18 mouse cellular contexts compared by ENCODE assay signal in the genomic region with DNA sequence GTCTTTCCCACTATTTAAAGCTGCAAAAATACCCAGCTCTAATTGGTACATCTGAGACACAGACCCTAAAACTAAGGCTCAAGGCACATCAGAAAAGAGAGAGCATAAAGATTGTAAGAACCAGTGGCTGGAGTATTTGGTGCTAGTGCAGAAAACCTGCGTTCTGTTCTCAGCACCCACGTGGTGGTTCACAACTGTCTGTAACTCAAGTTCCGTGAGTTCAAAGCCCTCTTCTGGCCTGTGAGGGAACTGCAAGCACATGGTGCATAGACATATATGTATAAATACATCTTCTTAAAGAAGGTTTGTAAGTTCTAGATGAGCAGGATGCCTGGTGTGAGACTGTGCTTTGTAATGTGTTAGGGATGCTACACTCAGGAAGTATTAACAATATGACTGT. TPM values are rescaled to one million over a fixed set of nuclear protein-coding genes. Genes with fewer than 3 reads are reported as not detected.
A peak's percentile ranks its signal among the peaks of the same experiment; 100 is the strongest.
DNase-seq lines count a peak whose midpoint lies in the region; ATAC-seq and TF ChIP-seq lines count a peak whose summit lies in the region.
"Had no signal": no experiment of that assay in that cellular context is flagged by ENCODE, and none has a peak within 500 bp of the region (broad histone marks: within the 10 kb centered on the region; RNA-seq: fewer than 3 reads in every experiment).

No protein-coding gene starts in this region.

- no peak for TF ChIP-seq EP300 in liver, postnatal 0 days (IDR thresholded peaks at IDR 0.05; ENCODE audit: low read depth)

- H3K9me3 ChIP-seq in liver, postnatal 0 days (ENCODE audit: low read length) = no peaks in the 10 kb centered on the region
- H3K9me3 ChIP-seq in E14TG2a.4 (ENCODE audit: low read length) = no peaks in the 10 kb centered on the region
- H3K9me3 ChIP-seq: embryonic facial prominence, embryonic 13.5 days; intestine, embryonic 15.5 days had no signal

- H3K27ac ChIP-seq in liver, postnatal 0 days (ENCODE audit: low read depth) = no peak overlapping the region
- no peak overlapping the region for H3K27ac ChIP-seq in cortical plate, adult 2 months (ENCODE audit: insufficient read depth, low read length)
- H3K27ac ChIP-seq: embryonic facial prominence, embryonic 13.5 days; intestine, embryonic 15.5 days; midbrain, embryonic 12.5 days had no signal

- 87% methylated on average over 3 of the region's 3 CpGs for WGBS in liver, postnatal 0 days (ENCODE audit: insufficient replicate concordance)

- H3K27me3 ChIP-seq in liver, postnatal 0 days (ENCODE audit: insufficient read depth, low read length) = no peaks in the 10 kb centered on the region
- no peaks in the 10 kb centered on the region for H3K27me3 ChIP-seq in E14TG2a.4 (ENCODE audit: insufficient read depth, low read length)
- H3K27me3 ChIP-seq: embryonic facial prominence, embryonic 13.5 days; heart, embryonic 12.5 days; intestine, embryonic 15.5 days; midbrain, embryonic 12.5 days had no signal

- no peak overlapping the region for H3K9ac ChIP-seq in liver, postnatal 0 days (replicated peaks)
- H3K9ac ChIP-seq: embryonic facial prominence, embryonic 13.5 days; heart, embryonic 12.5 days; intestine, embryonic 15.5 days; midbrain, embryonic 12.5 days had no signal

- no peak overlapping the region for H3K4me2 ChIP-seq in liver, postnatal 0 days (ENCODE audit: low read depth, low read length)
- H3K4me2 ChIP-seq: embryonic facial prominence, embryonic 13.5 days; heart, embryonic 12.5 days; intestine, embryonic 15.5 days; liver, embryonic 11.5 days; midbrain, embryonic 12.5 days had no signal

- H3K4me3 ChIP-seq in liver, postnatal 0 days (ENCODE audit: low read depth, low read length) = no peak overlapping the region
- no peak overlapping the region for H3K4me3 ChIP-seq in E14TG2a.4 (replicated peaks; ENCODE audit: low read length)
- H3K4me3 ChIP-seq in cortical plate, adult 2 months (ENCODE audit: insufficient read depth, low read length) = no peak overlapping the region
- H3K4me3 ChIP-seq: embryonic facial prominence, embryonic 13.5 days; heart, embryonic 12.5 days; intestine, embryonic 15.5 days; midbrain, embryonic 12.5 days had no signal

- TF ChIP-seq POLR2A in cortical plate, adult 2 months (IDR thresholded peaks at IDR 0.05; ENCODE audit: extremely low read depth, insufficient read depth, low read length) = no peak

- no peak for ATAC-seq in CD4-positive, CD25-positive, alpha-beta regulatory T cell, adult 4 months
- no peak for ATAC-seq in liver, postnatal 0 days
- ATAC-seq: intestine, embryonic 15.5 days had no signal

- H3K36me3 ChIP-seq in liver, postnatal 0 days (replicated peaks; ENCODE audit: insufficient read depth, low read length) = no peaks in the 10 kb centered on the region
- 0 out of 2 replicates have a peak, but pooled peaks cover 3% of the 10 kb centered on the region for H3K36me3 ChIP-seq in E14TG2a.4 (ENCODE audit: insufficient read depth, low read length)
- H3K36me3 ChIP-seq: intestine, embryonic 15.5 days; midbrain, embryonic 12.5 days had no signal

- no peaks in the 10 kb centered on the region for H3K4me1 ChIP-seq in liver, postnatal 0 days (ENCODE audit: insufficient read depth)
- H3K4me1 ChIP-seq in E14TG2a.4 (replicated peaks; ENCODE audit: low read depth, low read length) = no peaks in the 10 kb centered on the region
- peaks cover 1% of the 10 kb centered on the region; the same call in 1 of the 2 replicates for H3K4me1 ChIP-seq in cortical plate, adult 2 months (ENCODE audit: control insufficient read depth, insufficient read depth, low read length)
- H3K4me1 ChIP-seq: embryonic facial prominence, embryonic 13.5 days; heart, embryonic 12.5 days; intestine, embryonic 15.5 days; midbrain, embryonic 12.5 days had no signal

- peak; percentile 25 for DNase-seq in CD4-positive, CD25-positive, alpha-beta regulatory T cell, adult 2 months (ENCODE audit: low read depth, low spot score)
- DNase-seq in liver, postnatal 0 days = no peak
- no peak for DNase-seq in liver
- no peak for DNase-seq in adrenal gland, adult 2 months
- no peak for DNase-seq in embryo, embryonic 10.5 days (ENCODE audit: low spot score)
- DNase-seq: cerebellum, adult 11-12 months; gastrocnemius, postnatal 25 days; heart, postnatal 4 days; kidney, postnatal 14 days; thymus, adult 2 months had no signal

- peak; percentile 34; the same call in 1 of the 2 replicates for TF ChIP-seq CTCF in liver, postnatal 0 days (IDR thresholded peaks at IDR 0.05; ENCODE audit: low read depth)
- peak; percentile 63 for TF ChIP-seq CTCF in E14TG2a.4 (conservative IDR thresholded peaks at IDR 0.05; ENCODE audit: low read length)
- TF ChIP-seq CTCF in cortical plate, adult 2 months (IDR thresholded peaks at IDR 0.05; ENCODE audit: extremely low read depth, insufficient read depth, low read length) = 0 out of 2 replicates have a peak, but pooled peaks have one; percentile 3

RNA-seq across cellular contexts. Expression of a gene that starts 8.7 kb away (rescaled TPM):
- polyA plus RNA-seq in CD4-positive, CD25-positive, alpha-beta regulatory T cell, adult 4 months (2017; shearing (Covaris generic)) = 10 to 100 TPM; 11.7 to 21.9 TPM
- 2.1 and 3.1 TPM in 2 replicates for polyA plus RNA-seq in liver, postnatal 0 days (2015; fragmentation: Nextera tagmentation; extraction: Ambion mirVana)
- polyA plus RNA-seq in cortical plate, adult 2 months (2012; rRNA removed) = 35.1 and 35.8 TPM in 2 replicates
- 10 to 100 TPM; 23.6 to 27.1 TPM for total RNA-seq in adrenal gland, adult 2 months (2021)
- polyA plus RNA-seq in adrenal gland, adult 2 months (2012; rRNA removed) = 23.1 and 24.4 TPM in 2 replicates

Comparison
In these comparisons a context has a peak if more than half of its experiments do, and no peak if none do; other contexts are left out.
1. CTCF ChIP-seq: peak in every context shown above with its lines; median percentile 63 in E14TG2a.4; 34 in liver, postnatal 0 days; 3 in cortical plate, adult 2 months.